Mouse (Mus musculus) ES-E14 (cell line): Measurements from ENCODE around the gene Scnn1b. TPM values are rescaled to one million over a fixed set of nuclear protein-coding genes. Genes with fewer than 3 reads are reported as not detected.

Source experiments
- DNase-seq: peaks from one replicate; pipeline ENCODE4 v3.0.0-alpha.2; 2013; ENCODE audit warnings: low read depth, low spot score
- H3K27ac ChIP-seq: 2 replicates; pipeline ENCODE4 v1.5.1; 2012; ENCODE audit warnings: low read depth, mild to moderate bottlenecking, low read length, moderate library complexity, mixed read lengths; ENCODE audit not compliant: poor library complexity, insufficient read depth, severe bottlenecking
- H3K36me3 ChIP-seq: 2 replicates; pipeline ENCODE4 v1.6.1; 2012; ENCODE audit warnings: mild to moderate bottlenecking, low read length, moderate library complexity, mixed read lengths; ENCODE audit not compliant: control insufficient read depth, poor library complexity, insufficient read depth, severe bottlenecking
- H3K4me1 ChIP-seq, 2 experiments: fragments of 150-350 bp in 1 of 2; sonication (generic) in 1 of 2; 2 replicates each; pipeline ENCODE4 v1.6.1; 2012; ENCODE audit warnings: low read length in 2 of 2, mild to moderate bottlenecking in 1 of 2, mixed read lengths in 1 of 2; ENCODE audit not compliant: control insufficient read depth in 2 of 2, insufficient read depth in 2 of 2, poor library complexity in 1 of 2
- H3K4me3 ChIP-seq, 2 experiments: fragments of 150-350 bp in 1 of 2; sonication (generic) in 1 of 2; 2 replicates each; pipeline ENCODE4 v1.5.1; 2012; ENCODE audit warnings: low read length in 2 of 2, low read depth in 1 of 2, mild to moderate bottlenecking in 1 of 2, mixed read lengths in 1 of 2; ENCODE audit not compliant: insufficient read depth in 1 of 2, poor library complexity in 1 of 2, severe bottlenecking in 1 of 2
- H3K9ac ChIP-seq: 2 replicates; pipeline ENCODE4 v1.6.1; 2012; ENCODE audit warnings: low read depth, mild to moderate bottlenecking, low read length, mixed read lengths; ENCODE audit not compliant: poor library complexity, insufficient read depth, severe bottlenecking
- H3K9me3 ChIP-seq: fragments of 150-350 bp; sonication (generic); 2 replicates; pipeline ENCODE4 v1.6.1; 2012; ENCODE audit warnings: low read depth, mild to moderate bottlenecking, low read length; ENCODE audit not compliant: control insufficient read depth, insufficient read depth
- CHD2 ChIP-seq: IDR thresholded peaks from 2 replicates; pipeline ENCODE4 v1.6.1; 2014; ENCODE audit warnings: mild to moderate bottlenecking, low read depth, low read length, inconsistent platforms
- HCFC1 ChIP-seq: IDR thresholded peaks from 2 replicates; pipeline ENCODE4 v1.6.1; 2012; ENCODE audit warnings: low read length, inconsistent platforms, borderline replicate concordance; ENCODE audit not compliant: insufficient read depth
- MAFK ChIP-seq: IDR thresholded peaks from 2 replicates; pipeline ENCODE4 v1.6.1; 2014; ENCODE audit warnings: mild to moderate bottlenecking, low read depth, low read length, inconsistent platforms; ENCODE audit not compliant: insufficient read depth
- ZC3H11A ChIP-seq: IDR thresholded peaks from 2 replicates; pipeline ENCODE4 v1.6.1; 2012; ENCODE audit warnings: low read depth, mild to moderate bottlenecking, inconsistent platforms, low read length, borderline replicate concordance
- ZNF384 ChIP-seq: IDR thresholded peaks from 2 replicates; pipeline ENCODE4 v1.6.1; 2012; ENCODE audit warnings: low read depth, low read length, inconsistent platforms
- in situ Hi-C, 2 experiments: fragments of 600-800 bp; cut with MboI; formaldehyde crosslinking; loops; one replicate each; pipeline ENCODE4 v1.15.1; 2025; ENCODE audit warnings: low sequenced_read_pairs in 2 of 2, inconsistent platforms in 1 of 2; ENCODE audit not compliant: unreplicated experiment in 2 of 2
- total RNA-seq: library from RNA; depleted of rRNA; stranded (reverse); fragments of 300-350 nt; gene quantifications from 2 replicates; pipeline ENCODE4 v1.2.3, GENCODE M21; 2012

Scnn1b gene
- total RNA-seq, 1 experiment, result 0.22 TPM

- peaks cover 1 to 2% of the 10 kb centered on the region in 2 experiments; a peak in 1 of 4 replicates for H3K4me1 ChIP-seq
- H3K9ac ChIP-seq, result no peak overlapping the region
- peaks cover 12% of the 10 kb centered on the region; the same call in 1 of the 2 replicates for H3K36me3 ChIP-seq
- no peak overlapping the region for H3K27ac ChIP-seq
- no peak for DNase-seq
- no peaks in the 10 kb centered on the region for H3K9me3 ChIP-seq
- in situ Hi-C loops, result no loop called here
- TF ChIP-seq CHD2, result no peak
- TF ChIP-seq ZNF384, result no peak
- no peak for TF ChIP-seq MAFK
- no peak for TF ChIP-seq HCFC1
- no peak for TF ChIP-seq ZC3H11A
- no peak overlapping the region for H3K4me3 ChIP-seq
Measured at GRCm38 (mm10) chr7:121935906-121936794, 71.3 kb downstream of the Scnn1b start.

GRCm38 (mm10) chr7:121936861-121937630, 72.2 kb downstream of the Scnn1b start:
- Histone ChIP-seq H3K9me3 (no peaks in the 10 kb centered on the region), H3K36me3 (peaks cover 14% of the 10 kb centered on the region; the same call in 1 of the 2 replicates), H3K27ac (no peak overlapping the region), H3K4me1 (no peaks in the 10 kb centered on the region), H3K9ac (no peak overlapping the region), H3K4me3 (no peak overlapping the region)
- TF ChIP-seq ZNF384 (no peak), CHD2 (no peak), MAFK (no peak), HCFC1 (no peak), ZC3H11A (no peak)
- no peak for DNase-seq
- in situ Hi-C loops, result no loop called here

- H3K9me3 ChIP-seq, result no peaks in the 10 kb centered on the region
- peaks cover 14% of the 10 kb centered on the region; the same call in 1 of the 2 replicates for H3K36me3 ChIP-seq
- no peak for DNase-seq
- H3K27ac ChIP-seq, result no peak overlapping the region
- in situ Hi-C loops, result no loop called here
- H3K4me1 ChIP-seq, result no peaks in the 10 kb centered on the region
- TF ChIP-seq MAFK (no peak), ZNF384 (no peak)
- H3K9ac ChIP-seq, result no peak overlapping the region
- H3K4me3 ChIP-seq, result no peak overlapping the region
Measured at GRCm38 (mm10) chr7:121938124-121938891, 73.5 kb downstream of the Scnn1b start.

GRCm38 (mm10) chr7:121939244-121939643, 74.4 kb downstream of the Scnn1b start:
- H3K4me3 ChIP-seq, result no peak overlapping the region
- H3K4me1 ChIP-seq, result no peaks in the 10 kb centered on the region
- peaks cover 19% of the 10 kb centered on the region; the same call in 1 of the 2 replicates for H3K36me3 ChIP-seq
- no peak overlapping the region for H3K27ac ChIP-seq
- DNase-seq, result no peak
- TF ChIP-seq ZC3H11A, result no peak
- in situ Hi-C loops, result no loop called here
- H3K9ac ChIP-seq, result no peak overlapping the region
- no peaks in the 10 kb centered on the region for H3K9me3 ChIP-seq
